Mouse (Mus musculus) adrenal gland, postnatal 25 days (tissue): ENCODE data around the gene Rhbdl1. TPM values are rescaled to one million over a fixed set of nuclear protein-coding genes. Genes with fewer than 3 reads are reported as not detected.

Experiments used
- DNase-seq: peaks from one replicate; pipeline ENCODE4 v3.0.0; 2021; ENCODE audit warnings: mixed read lengths
- microRNA-seq, 2 experiments: library from miRNA; unstranded; fragments of <30 nt; microRNA quantifications; one replicate each; pipeline ENCODE4 v1.2.0; 2021
- total RNA-seq: library from RNA; stranded (reverse); gene quantifications from 2 replicates; pipeline ENCODE4 v1.2.3, GENCODE M21; 2021

Rhbdl1 gene
- total RNA-seq, 1 experiment from 2014 or later, result 20.2 TPM

DNA sequence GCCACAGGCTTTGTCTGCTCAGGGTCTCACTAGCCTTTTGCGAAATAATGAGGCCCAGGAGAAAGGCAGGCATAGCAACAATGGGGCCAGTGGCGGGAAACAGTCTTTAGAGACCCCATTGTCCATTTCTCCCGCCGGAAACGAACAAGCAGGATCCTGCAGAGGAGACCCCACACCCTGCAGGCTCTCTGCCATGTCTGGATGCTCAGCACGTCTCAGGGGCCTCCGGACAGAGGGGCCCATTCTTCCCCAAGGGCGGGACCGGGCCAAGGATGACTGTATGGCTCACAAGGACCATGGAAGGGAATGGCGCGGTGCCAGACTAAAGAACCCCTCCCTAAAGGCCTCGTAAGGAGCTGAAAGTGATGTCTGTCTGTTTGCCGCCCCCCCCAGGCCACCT lies 42.9 kb downstream of the Rhbdl1 start:
- no peak for DNase-seq

DNA sequence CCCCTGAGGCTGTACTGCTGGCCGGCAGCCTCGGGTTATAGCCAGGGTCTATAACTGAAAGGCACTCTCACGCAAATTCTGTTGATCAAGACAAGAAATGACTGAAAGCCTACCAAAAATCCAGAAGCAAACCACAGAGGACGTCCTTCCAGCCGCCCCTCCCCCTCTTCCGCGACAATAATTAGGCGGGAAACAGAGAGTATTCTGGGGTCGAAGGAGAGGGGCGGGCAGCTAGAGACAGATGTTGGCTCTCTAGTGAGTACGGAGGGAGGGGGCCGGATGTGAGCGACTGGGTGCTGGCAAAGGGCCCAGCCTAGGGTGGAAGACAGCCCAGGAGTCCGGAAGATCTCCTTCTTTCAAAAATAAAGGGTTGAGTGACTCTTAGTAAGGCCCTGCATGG lies 44.5 kb downstream of the Rhbdl1 start, which contains the start of gene Fam173a:
Fam173a (minus strand) TSS at position 287 of the 400 bp plus-strand sequence.
- DNase-seq, result peak; percentile 76

DNA sequence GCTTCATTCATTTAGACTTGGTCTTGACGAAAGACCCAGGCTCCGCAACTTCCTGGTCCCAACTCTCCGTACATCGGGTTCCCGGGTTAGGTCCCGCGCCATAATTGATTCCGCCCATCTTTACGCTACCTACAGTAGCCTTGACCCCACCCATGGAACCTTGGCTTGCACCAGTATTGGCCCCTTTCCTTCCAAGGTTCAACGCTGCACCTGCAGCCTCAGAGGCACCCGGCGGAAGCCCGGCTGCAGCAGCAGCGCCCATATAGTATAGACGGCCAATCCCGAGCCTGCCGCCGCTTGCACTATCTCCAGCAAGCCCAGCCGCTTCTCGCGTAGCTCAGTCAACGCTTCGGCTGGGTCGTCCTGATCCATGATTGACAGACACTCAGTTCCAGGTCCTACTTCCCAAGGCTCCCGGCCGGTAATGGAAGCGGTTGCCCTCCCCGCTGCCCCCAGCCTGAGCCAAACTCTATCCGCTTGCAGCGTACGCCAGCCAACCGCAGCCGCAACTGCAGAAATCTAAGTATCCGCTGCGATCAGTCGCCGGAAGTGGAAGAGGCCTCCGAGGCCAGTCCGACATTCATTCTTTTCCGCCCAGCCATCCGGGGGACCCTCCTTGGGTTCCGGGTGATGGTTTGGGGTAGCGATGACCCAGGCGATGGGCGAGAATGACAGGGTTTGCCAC lies 45.1 kb downstream of the Rhbdl1 start:
- DNase-seq, result peak; percentile 83

DNA sequence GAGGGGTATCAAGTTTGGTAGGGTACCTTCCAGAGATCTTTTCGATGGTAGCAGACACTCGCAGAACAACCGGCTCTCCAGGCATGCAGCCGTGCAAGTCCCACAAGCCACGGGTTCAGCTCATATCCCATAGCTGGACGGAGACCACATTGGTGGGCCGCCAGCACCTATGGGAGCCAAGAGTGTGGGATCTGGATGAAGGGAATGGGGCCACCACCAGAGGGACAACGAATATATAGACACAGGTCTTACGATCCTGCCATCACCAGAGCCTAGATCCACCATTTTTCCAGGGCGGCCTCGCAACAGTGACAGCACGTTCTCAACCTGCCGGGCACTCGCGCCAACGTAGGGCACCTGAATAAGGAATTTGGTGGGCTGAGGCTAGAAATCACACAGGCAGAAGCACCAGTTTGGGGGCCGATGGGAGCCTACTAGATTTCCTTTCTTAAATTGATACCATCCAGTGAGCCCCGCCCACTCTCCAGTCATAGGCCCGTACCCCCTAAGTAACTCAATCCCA lies 45.7 kb downstream of the Rhbdl1 start:
- no peak for DNase-seq

DNA sequence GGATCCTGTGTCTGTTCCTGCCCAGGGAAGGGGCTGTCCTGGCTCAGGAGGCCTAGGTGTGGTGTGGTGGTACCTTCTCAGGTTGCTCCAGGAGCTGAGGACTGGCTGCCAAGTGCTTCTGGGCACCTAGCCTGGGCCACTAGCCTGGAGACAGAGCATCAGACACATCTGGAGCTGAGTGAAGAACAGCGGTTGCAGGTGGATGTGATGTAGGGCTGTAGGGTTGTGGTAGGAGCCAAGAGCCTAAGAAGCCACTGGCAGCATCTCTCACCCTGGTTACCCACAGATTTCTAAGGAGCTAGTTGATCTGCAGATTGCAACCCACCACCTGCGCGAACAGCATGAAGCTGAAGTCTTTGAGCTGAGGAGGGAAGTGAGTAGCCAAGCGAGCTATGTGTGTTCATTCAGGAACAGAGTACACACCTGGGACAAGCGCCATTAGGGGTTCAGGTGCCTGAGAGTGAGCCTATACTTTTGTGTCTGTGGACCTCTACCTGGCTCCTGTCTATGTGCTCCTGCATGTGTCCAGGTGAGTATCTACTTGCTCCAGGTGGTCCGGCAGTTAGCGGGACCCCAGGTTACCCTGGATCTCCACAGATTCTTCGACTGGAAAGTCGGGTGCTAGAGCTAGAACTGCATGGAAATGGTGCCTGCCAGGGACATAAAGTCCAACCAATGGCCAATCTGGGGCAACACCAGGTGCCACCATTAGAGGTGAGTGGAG lies 50.2 kb downstream of the Rhbdl1 start:
- DNase-seq, result no peak

DNA sequence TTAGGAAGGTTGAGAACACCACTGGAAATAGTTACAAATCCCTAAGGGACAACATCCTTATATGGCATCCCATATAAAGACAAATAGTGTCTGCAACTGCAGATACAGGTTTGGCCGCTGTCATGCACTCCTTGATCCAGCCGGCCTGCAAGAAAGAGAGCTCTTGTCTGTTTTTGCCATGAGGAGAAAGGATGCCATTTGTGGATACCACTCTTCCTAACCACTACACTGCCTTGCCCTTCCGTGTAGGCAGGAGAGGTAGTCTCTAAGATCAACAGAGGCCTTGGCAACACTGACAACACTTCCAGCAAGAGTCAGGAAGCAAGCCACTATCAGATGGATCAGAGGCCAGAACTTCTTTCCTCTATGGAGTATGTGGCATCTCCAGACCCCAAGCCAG lies 50.8 kb downstream of the Rhbdl1 start, which contains the start of gene Ccdc78:
Ccdc78 (plus strand) TSS at position 301 of the 400 bp plus-strand sequence.
- DNase-seq, result no peak

DNA sequence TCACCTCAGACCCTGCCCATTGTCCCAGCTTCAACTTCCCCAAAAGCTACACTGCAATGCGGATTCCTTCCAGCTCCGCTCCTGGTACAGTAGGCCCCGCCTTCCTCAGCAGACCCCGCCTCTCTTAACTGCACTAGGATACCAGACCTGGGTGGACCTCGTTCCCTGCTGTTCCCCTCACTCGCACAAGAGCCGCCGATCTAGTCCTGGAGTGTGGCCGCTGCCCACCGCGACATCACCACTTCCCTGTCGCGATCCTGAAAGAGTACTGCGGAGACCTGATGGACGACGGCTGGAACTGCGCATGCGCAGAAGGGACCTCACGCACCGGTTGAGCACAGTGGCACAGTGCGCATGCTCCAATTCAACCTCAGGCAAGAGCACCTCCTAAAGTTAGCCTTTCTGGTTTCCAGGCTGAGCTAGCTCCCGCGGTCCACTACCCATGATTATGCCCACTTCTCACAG lies 51.8 kb downstream of the Rhbdl1 start, which contains the start of gene Haghl:
Haghl (minus strand) TSS at position 393 of the 465 bp plus-strand sequence.
- DNase-seq, result peak; percentile 94

Small RNA genes within 50 kb of the gene (microRNA-seq; reads per million reads assigned to microRNA genes)
- 1.7 to 2.5 reads per million in 2 experiments for gene Mir3082

Other genes starting within 250 kb of the Rhbdl1 start
- gene Gng13, start 120.1 kb downstream of the Rhbdl1 start, total RNA-seq, result not detected in 2 replicates
- 6.3 and 7.8 TPM in 2 replicates for gene Chtf18, start 109.9 kb downstream of the Rhbdl1 start, total RNA-seq
- 14.1 and 14.6 TPM in 2 replicates for gene Rpusd1, start 109.6 kb downstream of the Rhbdl1 start, total RNA-seq
- gene Mslnl, start 101.3 kb downstream of the Rhbdl1 start, total RNA-seq, result not detected in 2 replicates
- gene Msln, start 82.9 kb downstream of the Rhbdl1 start, total RNA-seq, result 2.2 and 3.7 TPM in 2 replicates
- gene Narfl, start 63.5 kb downstream of the Rhbdl1 start, total RNA-seq, result 31.6 and 31.8 TPM in 2 replicates
- gene Haghl, start 51.6 kb downstream of the Rhbdl1 start, total RNA-seq, result 22.6 and 43.5 TPM in 2 replicates
- not detected in 2 replicates for gene Ccdc78, start 50.7 kb downstream of the Rhbdl1 start, total RNA-seq
- 84.7 and 102 TPM in 2 replicates for gene Fam173a, start 44.4 kb downstream of the Rhbdl1 start, total RNA-seq
- gene AC134908.4, start 41.6 kb downstream of the Rhbdl1 start, total RNA-seq, result not detected in 2 replicates
- gene Metrn, start 40.2 kb downstream of the Rhbdl1 start, total RNA-seq, result 22.1 and 25.5 TPM in 2 replicates
- 35.5 and 40.7 TPM in 2 replicates for gene Fbxl16, start 28.2 kb downstream of the Rhbdl1 start, total RNA-seq
- 24.9 and 25.4 TPM in 2 replicates for gene Wdr24, start 13.7 kb downstream of the Rhbdl1 start, total RNA-seq
- 92.9 and 104 TPM in 2 replicates for gene Jmjd8, start 8.4 kb downstream of the Rhbdl1 start, total RNA-seq
- 182 and 205 TPM in 2 replicates for gene Stub1, start 3.9 kb downstream of the Rhbdl1 start, total RNA-seq
- gene Gm20683, start 4.5 kb upstream of the Rhbdl1 start, total RNA-seq, result 12.8 and 26.6 TPM in 2 replicates
- gene Rhot2, start 7.6 kb upstream of the Rhbdl1 start, total RNA-seq, result 124 and 130 TPM in 2 replicates
- 26.7 and 28.0 TPM in 2 replicates for gene Wdr90, start 24.2 kb upstream of the Rhbdl1 start, total RNA-seq
- gene Mcrip2, start 31.5 kb upstream of the Rhbdl1 start, total RNA-seq, result 479 and 493 TPM in 2 replicates
- 116 and 144 TPM in 2 replicates for gene Mettl26, start 37.8 kb upstream of the Rhbdl1 start, total RNA-seq
- gene Wfikkn1, start 43.6 kb upstream of the Rhbdl1 start, total RNA-seq, result 2.7 and 3.3 TPM in 2 replicates
- gene Rab40c, start 82.4 kb upstream of the Rhbdl1 start, total RNA-seq, result 33.0 and 36.9 TPM in 2 replicates
- 110 and 113 TPM in 2 replicates for gene Pigq, start 107.6 kb upstream of the Rhbdl1 start, total RNA-seq
- not detected in 2 replicates for gene Nhlrc4, start 107.7 kb upstream of the Rhbdl1 start, total RNA-seq
- not detected in 2 replicates for gene A930017K11Rik, start 115.3 kb upstream of the Rhbdl1 start, total RNA-seq
- gene Capn15, start 148.5 kb upstream of the Rhbdl1 start, total RNA-seq, result 22.8 and 24.5 TPM in 2 replicates
- 22.7 and 25.2 TPM in 2 replicates for gene Rab11fip3, start 232.3 kb upstream of the Rhbdl1 start, total RNA-seq